Mouse (Mus musculus): ENCODE data around the gene Akr1cl. TPM values are rescaled to one million over a fixed set of nuclear protein-coding genes. Genes with fewer than 3 reads are reported as not detected.

Akr1cl gene
- polyA plus RNA-seq, 1 experiment from 2014 or later = not detected

- Histone ChIP-seq H3K36me3 (ENCODE audit: control insufficient read depth, insufficient read depth, low read length) (no peaks in the 10 kb centered on the region), H3K9me3 (ENCODE audit: control insufficient read depth, low read length) (no peaks in the 10 kb centered on the region), H3K4me1 (replicated peaks; ENCODE audit: control insufficient read depth, insufficient read depth, low read length) (no peaks in the 10 kb centered on the region), H3K4me3 (ENCODE audit: low read depth, low read length) (no peak overlapping the region), H3K27ac (ENCODE audit: low read depth, low read length) (no peak overlapping the region), H3K27me3 (replicated peaks; ENCODE audit: control insufficient read depth, insufficient read depth, low read length) (no peaks in the 10 kb centered on the region), H3K4me2 (no peak overlapping the region), H3K9ac (ENCODE audit: low read depth, low read length) (no peak overlapping the region)
- 77% methylated on average over 9 of the region's 9 CpGs for WGBS
- no peak for ATAC-seq (replicated peaks; ENCODE audit: low FRiP score)
- DNase-seq (ENCODE audit: low spot score) = no peak
Observed at GRCm38 (mm10) chr1:65028206-65028605, 4.4 kb downstream of the Akr1cl start.

GRCm38 (mm10) chr1:65012726-65013125 lies 19.8 kb downstream of the Akr1cl start:
- ATAC-seq (replicated peaks; ENCODE audit: low FRiP score) (no peak), DNase-seq (ENCODE audit: low spot score) (no peak)
- Histone ChIP-seq H3K9ac (ENCODE audit: low read depth, low read length) (no peak overlapping the region), H3K9me3 (ENCODE audit: control insufficient read depth, low read length) (no peaks in the 10 kb centered on the region), H3K36me3 (ENCODE audit: control insufficient read depth, insufficient read depth, low read length) (no peaks in the 10 kb centered on the region), H3K4me1 (replicated peaks; ENCODE audit: control insufficient read depth, insufficient read depth, low read length) (no peaks in the 10 kb centered on the region), H3K4me2 (no peak overlapping the region), H3K27me3 (replicated peaks; ENCODE audit: control insufficient read depth, insufficient read depth, low read length) (no peaks in the 10 kb centered on the region), H3K27ac (ENCODE audit: low read depth, low read length) (no peak overlapping the region), H3K4me3 (ENCODE audit: low read depth, low read length) (no peak overlapping the region)
- WGBS = 81% methylated on average over 4 of the region's 4 CpGs

- Histone ChIP-seq H3K4me1 (replicated peaks; ENCODE audit: control insufficient read depth, insufficient read depth, low read length) (no peaks in the 10 kb centered on the region), H3K27ac (ENCODE audit: low read depth, low read length) (no peak overlapping the region), H3K4me3 (ENCODE audit: low read depth, low read length) (no peak overlapping the region), H3K36me3 (ENCODE audit: control insufficient read depth, insufficient read depth, low read length) (no peaks in the 10 kb centered on the region), H3K9me3 (ENCODE audit: control insufficient read depth, low read length) (no peaks in the 10 kb centered on the region), H3K4me2 (no peak overlapping the region), H3K9ac (ENCODE audit: low read depth, low read length) (no peak overlapping the region), H3K27me3 (replicated peaks; ENCODE audit: control insufficient read depth, insufficient read depth, low read length) (no peaks in the 10 kb centered on the region)
- DNase-seq (ENCODE audit: low spot score) (peak; percentile 55), ATAC-seq (replicated peaks; ENCODE audit: low FRiP score) (peak; percentile 49; the same call in 1 of the 2 replicates)
- 12% methylated on average over 9 of the region's 9 CpGs for WGBS
Observed at GRCm38 (mm10) chr1:65010153-65010552, 22.4 kb downstream of the Akr1cl start.

- Histone ChIP-seq H3K27me3 (replicated peaks; ENCODE audit: control insufficient read depth, insufficient read depth, low read length) (no peaks in the 10 kb centered on the region), H3K36me3 (ENCODE audit: control insufficient read depth, insufficient read depth, low read length) (no peaks in the 10 kb centered on the region), H3K9ac (ENCODE audit: low read depth, low read length) (no peak overlapping the region), H3K4me2 (no peak overlapping the region), H3K9me3 (ENCODE audit: control insufficient read depth, low read length) (no peaks in the 10 kb centered on the region), H3K4me1 (replicated peaks; ENCODE audit: control insufficient read depth, insufficient read depth, low read length) (no peaks in the 10 kb centered on the region), H3K27ac (ENCODE audit: low read depth, low read length) (no peak overlapping the region), H3K4me3 (ENCODE audit: low read depth, low read length) (no peak overlapping the region)
- DNase-seq (ENCODE audit: low spot score) = no peak
- ATAC-seq (replicated peaks; ENCODE audit: low FRiP score) = no peak
- 87% methylated on average over 6 of the region's 6 CpGs for WGBS
Observed at GRCm38 (mm10) chr1:65005575-65005974, 27.0 kb downstream of the Akr1cl start.

- WGBS = 47% methylated on average over 4 of the region's 4 CpGs
- no peak for ATAC-seq (replicated peaks; ENCODE audit: low FRiP score)
- Histone ChIP-seq H3K4me2 (no peak overlapping the region), H3K36me3 (ENCODE audit: control insufficient read depth, insufficient read depth, low read length) (no peaks in the 10 kb centered on the region), H3K4me1 (replicated peaks; ENCODE audit: control insufficient read depth, insufficient read depth, low read length) (no peaks in the 10 kb centered on the region), H3K27me3 (replicated peaks; ENCODE audit: control insufficient read depth, insufficient read depth, low read length) (no peaks in the 10 kb centered on the region), H3K4me3 (ENCODE audit: low read depth, low read length) (no peak overlapping the region), H3K9me3 (ENCODE audit: control insufficient read depth, low read length) (no peaks in the 10 kb centered on the region), H3K9ac (ENCODE audit: low read depth, low read length) (no peak overlapping the region), H3K27ac (ENCODE audit: low read depth, low read length) (no peak overlapping the region)
- no peak for DNase-seq (ENCODE audit: low spot score)
Observed at GRCm38 (mm10) chr1:65004526-65004925, 28.0 kb downstream of the Akr1cl start.

- H3K9ac ChIP-seq (ENCODE audit: low read depth, low read length) = no peak overlapping the region
Observed at GRCm38 (mm10) chr1:64993206-64993605, 39.4 kb downstream of the Akr1cl start.

GRCm38 (mm10) chr1:64988176-64988575 lies 44.4 kb downstream of the Akr1cl start:
- no peaks in the 10 kb centered on the region for H3K36me3 ChIP-seq (ENCODE audit: control insufficient read depth, insufficient read depth, low read length)
- no peak overlapping the region for H3K9ac ChIP-seq (ENCODE audit: low read depth, low read length)
- H3K4me2 ChIP-seq = no peak overlapping the region
- no peak overlapping the region for H3K4me3 ChIP-seq (ENCODE audit: low read depth, low read length)
- ATAC-seq (replicated peaks; ENCODE audit: low FRiP score) = no peak
- no peaks in the 10 kb centered on the region for H3K9me3 ChIP-seq (ENCODE audit: control insufficient read depth, low read length)
- no peaks in the 10 kb centered on the region for H3K4me1 ChIP-seq (replicated peaks; ENCODE audit: control insufficient read depth, insufficient read depth, low read length)
- DNase-seq (ENCODE audit: low spot score) = no peak
- no peaks in the 10 kb centered on the region for H3K27me3 ChIP-seq (replicated peaks; ENCODE audit: control insufficient read depth, insufficient read depth, low read length)
- H3K27ac ChIP-seq (ENCODE audit: low read depth, low read length) = no peak overlapping the region

More at GRCm38 (mm10) chr1:64993206-64993605, 39.4 kb downstream of the Akr1cl start:
- 69% methylated on average over 4 of the region's 4 CpGs for WGBS
- ATAC-seq (replicated peaks; ENCODE audit: low FRiP score) (no peak), DNase-seq (ENCODE audit: low spot score) (no peak)
- Histone ChIP-seq H3K36me3 (ENCODE audit: control insufficient read depth, insufficient read depth, low read length) (no peaks in the 10 kb centered on the region), H3K9me3 (ENCODE audit: control insufficient read depth, low read length) (no peaks in the 10 kb centered on the region), H3K4me2 (no peak overlapping the region), H3K27ac (ENCODE audit: low read depth, low read length) (no peak overlapping the region), H3K27me3 (replicated peaks; ENCODE audit: control insufficient read depth, insufficient read depth, low read length) (no peaks in the 10 kb centered on the region), H3K4me3 (ENCODE audit: low read depth, low read length) (no peak overlapping the region), H3K4me1 (replicated peaks; ENCODE audit: control insufficient read depth, insufficient read depth, low read length) (no peaks in the 10 kb centered on the region)

- Histone ChIP-seq H3K9me3 (ENCODE audit: control insufficient read depth, low read length) (no peaks in the 10 kb centered on the region), H3K4me2 (no peak overlapping the region), H3K36me3 (ENCODE audit: control insufficient read depth, insufficient read depth, low read length) (no peaks in the 10 kb centered on the region), H3K27me3 (replicated peaks; ENCODE audit: control insufficient read depth, insufficient read depth, low read length) (no peaks in the 10 kb centered on the region), H3K4me1 (replicated peaks; ENCODE audit: control insufficient read depth, insufficient read depth, low read length) (no peaks in the 10 kb centered on the region), H3K4me3 (ENCODE audit: low read depth, low read length) (no peak overlapping the region), H3K27ac (ENCODE audit: low read depth, low read length) (no peak overlapping the region), H3K9ac (ENCODE audit: low read depth, low read length) (no peak overlapping the region)
- DNase-seq (ENCODE audit: low spot score) = no peak
- 41% methylated on average over 7 of the region's 7 CpGs for WGBS
- no peak; the same call in 1 of the 2 replicates for ATAC-seq (replicated peaks; ENCODE audit: low FRiP score)
Observed at GRCm38 (mm10) chr1:64986120-64986519, 46.4 kb downstream of the Akr1cl start.

GRCm38 (mm10) chr1:64983247-64983646 lies 49.3 kb downstream of the Akr1cl start:
- Histone ChIP-seq H3K4me2 (no peak overlapping the region), H3K9me3 (ENCODE audit: control insufficient read depth, low read length) (no peaks in the 10 kb centered on the region), H3K4me1 (replicated peaks; ENCODE audit: control insufficient read depth, insufficient read depth, low read length) (no peaks in the 10 kb centered on the region), H3K36me3 (ENCODE audit: control insufficient read depth, insufficient read depth, low read length) (no peaks in the 10 kb centered on the region), H3K9ac (ENCODE audit: low read depth, low read length) (no peak overlapping the region), H3K27ac (ENCODE audit: low read depth, low read length) (no peak overlapping the region), H3K27me3 (replicated peaks; ENCODE audit: control insufficient read depth, insufficient read depth, low read length) (no peaks in the 10 kb centered on the region), H3K4me3 (ENCODE audit: low read depth, low read length) (no peak overlapping the region)
- no peak for ATAC-seq (replicated peaks; ENCODE audit: low FRiP score)
- DNase-seq (ENCODE audit: low spot score) = no peak
- WGBS = 43% methylated on average over 3 of the region's 3 CpGs
